Mouse (Mus musculus): ENCODE measurements around the gene Olfr781. TPM values are rescaled to one million over a fixed set of nuclear protein-coding genes. Genes with fewer than 3 reads are reported as not detected.
"Not testable (repeated sequence)": the region's sequence is repeated elsewhere in the genome, so short reads cannot be mapped to it uniquely, and the experiment has no call there.

Gene Olfr781
- total RNA-seq (2021): not detected

- DNase-seq: no peak
Measured at GRCm38 (mm10) chr10:129328554-129328953, at the start of gene Olfr781. Gene Olfr781, plus strand, starts transcription at chr10:129328854.

DNA sequence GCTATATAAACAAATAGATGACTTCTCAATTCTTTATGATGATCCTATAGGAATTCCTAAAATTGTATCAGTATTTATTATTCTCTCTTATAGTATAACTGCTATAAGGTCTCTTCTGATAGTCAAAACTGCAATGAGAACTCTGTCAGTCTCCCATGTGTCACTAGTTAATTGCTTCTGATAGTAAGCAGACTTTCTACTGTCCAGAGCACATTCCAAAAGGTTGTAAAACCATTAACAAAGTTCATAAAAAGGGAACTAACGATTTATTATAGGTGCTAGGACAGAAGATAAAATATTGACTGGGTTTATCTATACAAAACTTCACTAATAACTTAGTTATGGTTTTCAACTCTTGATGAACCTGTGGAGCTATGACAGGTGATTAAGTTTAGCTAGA is 15.7 kb upstream of the Olfr781 start:
- not testable (repeated sequence) for DNase-seq

GRCm38 (mm10) chr10:129313521-129313920 is 15.1 kb upstream of the Olfr781 start:
- DNase-seq: not testable (repeated sequence)

DNA sequence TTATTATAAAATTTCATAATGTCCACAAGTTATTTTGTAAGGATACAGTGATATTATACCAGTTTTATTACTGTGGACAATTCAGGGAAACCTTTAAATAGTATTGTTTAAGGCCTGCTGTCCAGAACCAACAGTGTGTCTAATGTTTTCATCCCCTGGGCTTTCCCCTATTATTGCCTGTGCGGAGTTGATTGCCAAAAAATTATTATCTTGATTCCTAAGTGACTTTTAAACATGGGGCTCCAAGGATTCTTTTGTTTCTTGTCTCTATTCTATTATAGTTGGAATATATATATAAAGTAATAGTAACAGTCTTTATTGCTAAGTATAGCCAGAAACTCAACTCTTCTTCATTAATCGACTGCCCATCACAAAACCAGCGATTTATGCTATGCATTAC is 10.8 kb upstream of the Olfr781 start, which contains the start of gene Olfr780:
Gene Olfr780 (plus strand): TSS at position 301 of the 400 bp plus-strand sequence.
- no peak for DNase-seq

DNA sequence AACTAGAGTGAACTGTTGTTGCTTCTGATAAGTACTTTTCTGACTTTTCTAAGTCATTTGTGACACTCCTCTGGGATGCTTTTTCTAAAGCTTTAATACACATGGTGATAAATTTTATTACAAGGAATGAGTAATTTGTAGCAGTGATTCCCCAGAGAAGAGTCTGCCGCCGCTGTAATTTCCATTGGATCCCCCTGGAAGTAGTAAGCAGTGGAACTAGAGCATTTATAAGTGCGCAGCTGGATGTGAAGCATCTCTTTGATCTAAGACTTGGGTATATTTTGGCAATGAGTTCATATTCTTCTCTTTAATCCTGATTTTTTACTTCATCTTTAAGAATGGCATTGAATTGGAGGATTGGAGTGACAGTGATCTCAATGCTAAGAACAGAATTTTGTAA is 19.9 kb downstream of the Olfr781 start, which contains the start of gene Olfr782:
Gene Olfr782 (plus strand): TSS at position 301 of the 400 bp plus-strand sequence.
- DNase-seq: no peak

DNA sequence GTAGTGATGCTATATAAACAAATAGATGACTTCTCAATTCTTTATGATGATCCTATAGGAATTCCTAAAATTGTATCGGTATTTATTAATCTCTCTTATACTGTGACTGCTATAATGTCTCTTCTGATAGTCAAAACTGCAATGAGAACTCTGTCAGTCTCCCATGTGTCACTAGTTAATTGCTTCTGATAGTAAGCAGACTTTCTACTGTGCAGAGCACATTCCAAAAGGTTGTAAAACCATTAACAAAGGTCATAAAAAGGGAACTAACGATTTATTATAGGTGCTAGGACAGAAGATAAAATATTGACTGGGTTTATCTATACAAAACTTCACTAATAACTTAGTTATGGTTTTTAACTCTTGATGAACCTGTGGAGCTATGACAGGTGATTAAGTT is 23.8 kb downstream of the Olfr781 start:
- not testable (repeated sequence) for DNase-seq

GRCm38 (mm10) chr10:129356496-129356895 is 27.8 kb downstream of the Olfr781 start:
- not testable (repeated sequence) for DNase-seq

DNA sequence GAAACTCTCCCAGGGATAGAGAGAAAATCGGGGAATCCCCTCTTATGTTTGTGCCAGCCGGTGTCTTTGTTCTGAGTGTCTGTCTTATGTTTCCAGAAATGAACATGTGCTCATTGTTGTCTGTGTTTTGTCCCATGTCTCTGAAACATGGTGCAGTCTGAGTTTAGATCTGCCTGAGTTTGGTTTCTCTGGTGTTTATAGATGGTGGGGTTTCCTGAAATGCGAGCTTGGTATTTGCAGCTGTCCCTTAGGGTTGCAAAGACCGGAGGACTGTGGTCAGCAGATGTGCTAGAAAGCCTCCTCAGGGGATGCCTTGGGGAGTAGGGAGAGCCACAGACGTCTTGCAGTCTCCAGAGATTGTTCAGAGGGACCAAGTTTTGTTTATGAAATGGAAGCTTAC is 28.7 kb downstream of the Olfr781 start:
- DNase-seq: no peak

GRCm38 (mm10) chr10:129374051-129374450 is 45.4 kb downstream of the Olfr781 start:
- not testable (repeated sequence) for DNase-seq

Other genes starting within 250 kb of the Olfr781 start
- gene Olfr767, start 245.9 kb upstream of the Olfr781 start, total RNA-seq (2021): not detected
- not detected for gene Olfr768, start 229.5 kb upstream of the Olfr781 start, total RNA-seq (2021)
- not detected for gene Olfr769, start 211.0 kb upstream of the Olfr781 start, total RNA-seq (2021)
- not detected for gene Olfr770, start 189.9 kb upstream of the Olfr781 start, total RNA-seq (2021)
- not detected for gene Olfr771, start 164.1 kb upstream of the Olfr781 start, total RNA-seq (2021)
- gene Olfr772, start 150.9 kb upstream of the Olfr781 start, total RNA-seq (2021): not detected
- gene Olfr773, start 141.4 kb upstream of the Olfr781 start, total RNA-seq (2021): not detected
- not detected for gene Olfr774, start 92.7 kb upstream of the Olfr781 start, total RNA-seq (2021)
- gene Olfr775, start 80.4 kb upstream of the Olfr781 start, total RNA-seq (2021): not detected
- gene Olfr776, start 69.7 kb upstream of the Olfr781 start, total RNA-seq (2021): not detected
- gene Olfr777, start 57.4 kb upstream of the Olfr781 start, total RNA-seq (2021): not detected
- not detected for gene Olfr780, start 10.7 kb upstream of the Olfr781 start, total RNA-seq (2021)
- not detected for gene Olfr782, start 20.0 kb downstream of the Olfr781 start, total RNA-seq (2021)
- gene Olfr784, start 55.2 kb downstream of the Olfr781 start, total RNA-seq (2021): not detected
- gene Olfr785, start 76.6 kb downstream of the Olfr781 start, total RNA-seq (2021): not detected
- not detected for gene Olfr786, start 98.5 kb downstream of the Olfr781 start, total RNA-seq (2021)
- not detected for gene Olfr787, start 133.0 kb downstream of the Olfr781 start, total RNA-seq (2021)
- not detected for gene Olfr788, start 142.1 kb downstream of the Olfr781 start, total RNA-seq (2021)
- not detected for gene Olfr789, start 155.9 kb downstream of the Olfr781 start, total RNA-seq (2021)
- gene Olfr790, start 169.6 kb downstream of the Olfr781 start, total RNA-seq (2021): not detected
- not detected for gene Olfr791, start 192.9 kb downstream of the Olfr781 start, total RNA-seq (2021)
- gene Olfr792, start 210.3 kb downstream of the Olfr781 start, total RNA-seq (2021): not detected
- not detected for gene Olfr794, start 238.8 kb downstream of the Olfr781 start, total RNA-seq (2021)